Mouse (Mus musculus) adrenal gland, postnatal 36 days (tissue): ENCODE measurements around the gene Ccdc47. TPM values are rescaled to one million over a fixed set of nuclear protein-coding genes. Genes with fewer than 3 reads are reported as not detected.

ENCODE experiments used
- DNase-seq, 2 experiments: peaks; one replicate each; pipeline ENCODE4 v3.0.0; 2021; ENCODE audit warnings: mixed read lengths in 1 of 2
- total RNA-seq, 2 experiments: library from RNA; stranded (reverse); gene quantifications; 2 replicates each; pipeline ENCODE4 v1.2.3; 2021

Ccdc47 gene
- total RNA-seq, 2 experiments from 2014 or later = 113 to 115 TPM

- peak in 1 of 2 experiments; percentile 28 for DNase-seq
Observed at GRCm38 (mm10) chr11:106160841-106161721, 55.1 kb downstream of the Ccdc47 start, which contains the start of the genes Gm10840 and Limd2. Gene Gm10840 (plus strand): TSS chr11:106160850. Gene Limd2 (minus strand): TSS chr11:106160860.

GRCm38 (mm10) chr11:106159921-106160840 is 56.0 kb downstream of the Ccdc47 start:
- DNase-seq = peak; percentile 82 to 90

GRCm38 (mm10) chr11:106159216-106159920 is 56.8 kb downstream of the Ccdc47 start:
- DNase-seq = peak in 1 of 2 experiments; percentile 60

- no peak for DNase-seq
Observed at GRCm38 (mm10) chr11:106158930-106159215, 57.3 kb downstream of the Ccdc47 start.

GRCm38 (mm10) chr11:106158081-106158929 is 57.8 kb downstream of the Ccdc47 start:
- DNase-seq = peak; percentile 40 to 41

GRCm38 (mm10) chr11:106157154-106157553 is 59.0 kb downstream of the Ccdc47 start:
- DNase-seq = no peak

- no peak for DNase-seq
Observed at GRCm38 (mm10) chr11:106156257-106156656, 59.9 kb downstream of the Ccdc47 start.

DNA sequence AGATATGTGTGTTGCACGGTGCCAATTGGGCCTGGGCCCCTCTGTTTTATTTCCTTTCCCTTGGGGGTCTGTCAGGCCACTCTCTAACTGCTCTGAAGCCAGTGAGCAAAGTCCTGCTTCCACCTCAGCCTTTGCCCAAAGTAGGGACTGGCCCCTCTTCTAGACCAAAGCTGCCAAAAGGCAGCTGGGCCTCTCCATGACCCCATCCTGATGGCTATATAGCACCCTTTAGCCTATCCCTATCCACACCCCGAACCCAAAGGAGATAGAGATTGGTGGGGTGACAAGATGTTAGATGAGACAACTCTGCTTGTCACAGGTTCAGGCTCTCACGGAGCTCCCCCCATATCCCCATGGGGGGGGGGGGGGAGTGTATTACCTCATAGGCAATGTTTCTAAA is 60.4 kb downstream of the Ccdc47 start:
- no peak for DNase-seq

- no peak for DNase-seq
Observed at GRCm38 (mm10) chr11:106154770-106155169, 61.4 kb downstream of the Ccdc47 start.

- DNase-seq = no peak
Observed at GRCm38 (mm10) chr11:106154091-106154490, 62.1 kb downstream of the Ccdc47 start.

- DNase-seq = no peak
Observed at GRCm38 (mm10) chr11:106152132-106152531, 64.0 kb downstream of the Ccdc47 start.

GRCm38 (mm10) chr11:106151219-106151618 is 64.9 kb downstream of the Ccdc47 start:
- no peak for DNase-seq

Other genes starting within 250 kb of the Ccdc47 start
- 10 to 100 TPM in 1 of 2 experiments, 1 to 10 TPM in 1; 8.0 to 15.5 TPM for gene Ace, start 248.4 kb downstream of the Ccdc47 start, total RNA-seq
- not detected for gene Ace3, start 221.7 kb downstream of the Ccdc47 start, total RNA-seq
- under 1 TPM in 1 of 2 experiments, not detected in 1; 0.13 TPM for gene Kcnh6, start 208.2 kb downstream of the Ccdc47 start, total RNA-seq
- gene Dcaf7, start 179.5 kb downstream of the Ccdc47 start, total RNA-seq = 10 to 100 TPM; 53.7 to 58.7 TPM
- gene Taco1, start 150.3 kb downstream of the Ccdc47 start, total RNA-seq = 10 to 100 TPM; 27.2 to 36.0 TPM
- gene Map3k3, start 131.7 kb downstream of the Ccdc47 start, total RNA-seq = 10 to 100 TPM; 40.5 to 40.8 TPM
- gene Gm10840, start 55.5 kb downstream of the Ccdc47 start, total RNA-seq = not detected
- 10 to 100 TPM; 11.8 to 15.0 TPM for gene Limd2, start 55.5 kb downstream of the Ccdc47 start, total RNA-seq
- 10 to 100 TPM; 13.1 to 15.4 TPM for gene Strada, start 14.2 kb downstream of the Ccdc47 start, total RNA-seq
- 10 to 100 TPM; 52.4 to 54.8 TPM for gene Ddx42, start 582 bp upstream of the Ccdc47 start, total RNA-seq
- 10 to 100 TPM; 55.2 to 66.2 TPM for gene Ftsj3, start 39.7 kb upstream of the Ccdc47 start, total RNA-seq
- 100 to 1,000 TPM; 154 to 172 TPM for gene Psmc5, start 39.8 kb upstream of the Ccdc47 start, total RNA-seq
- 10 to 100 TPM; 68.1 to 86.5 TPM for gene Smarcd2, start 56.6 kb upstream of the Ccdc47 start, total RNA-seq
- gene Tcam1, start 60.3 kb upstream of the Ccdc47 start, total RNA-seq = under 1 TPM; 0.23 to 0.36 TPM
- gene Gh, start 85.5 kb upstream of the Ccdc47 start, total RNA-seq = not detected
- 1 to 10 TPM in 1 of 2 experiments, under 1 TPM in 1; 0.33 to 1.2 TPM for gene Cd79b, start 98.4 kb upstream of the Ccdc47 start, total RNA-seq
- under 1 TPM in 1 of 2 experiments, not detected in 1; 0.10 TPM for gene Scn4a, start 136.9 kb upstream of the Ccdc47 start, total RNA-seq
- not detected for gene Prr29, start 149.1 kb upstream of the Ccdc47 start, total RNA-seq
- 10 to 100 TPM; 14.1 to 14.7 TPM for gene Icam2, start 171.7 kb upstream of the Ccdc47 start, total RNA-seq